Mouse (Mus musculus) heart, adult 2 months (tissue): ENCODE measurements around the gene Ankrd53.

Source experiments
- CTCF ChIP-seq: fragments of 200-600 bp; IDR thresholded peaks from 2 replicates; pipeline ENCODE4 v1.8.1; 2022; ENCODE audit warnings: antibody characterized with exemption, mild to moderate bottlenecking, moderate library complexity
- POLR2A ChIP-seq: fragments of 200-500 bp; IDR thresholded peaks from 2 replicates; pipeline ENCODE4 v1.6.1; 2011; ENCODE audit warnings: mild to moderate bottlenecking, low read depth, low read length, control low read depth; ENCODE audit not compliant: insufficient read depth

DNA sequence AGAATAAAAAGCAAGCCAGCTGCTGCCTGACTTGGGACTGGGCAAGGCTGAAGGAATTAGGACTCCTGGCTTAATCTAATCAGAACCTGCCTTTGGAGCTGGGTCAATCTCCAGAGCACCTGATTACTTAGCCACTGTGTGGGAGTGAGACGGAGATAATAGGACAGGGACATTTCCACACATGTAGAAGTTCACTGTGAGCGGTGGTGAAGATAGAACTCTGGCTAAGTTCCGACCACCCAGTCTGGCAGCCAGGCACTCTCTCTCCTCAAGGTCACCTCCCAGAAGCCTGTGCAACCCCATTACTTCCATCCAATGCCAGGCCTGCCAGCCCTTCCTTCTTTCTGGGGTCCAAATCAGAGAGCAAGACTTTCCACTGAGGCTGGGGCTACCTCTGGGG lies 4.5 kb downstream of the Ankrd53 start:
- TF ChIP-seq CTCF (no peak), POLR2A (no peak)
